Mouse (Mus musculus): ENCODE results near the gene Nr3c2. TPM values are rescaled to one million over a fixed set of nuclear protein-coding genes. Genes with fewer than 3 reads are reported as not detected.

Nr3c2 gene
- polyA plus RNA-seq (2014; fragmentation: Illumina TruSeq; extraction: RNeasy Lipid Tissue Mini Kit (QIAGEN cat#74804); ENCODE audit: low read depth, low replicate concordance) = 5.1 TPM

GRCm38 (mm10) chr8:76899411-76900154 lies at the start of gene Nr3c2:
TSS of gene Nr3c2 (plus strand) at chr8:76899442.

